Mouse (Mus musculus) limb, embryonic 15.5 days (tissue): ENCODE results near the gene Flot1. TPM values are rescaled to one million over a fixed set of nuclear protein-coding genes. Genes with fewer than 3 reads are reported as not detected.

ENCODE experiments used
- ATAC-seq: fragments of 200-750 bp; cut with Nextera tagmentation; 2 replicates; pipeline ENCODE4 v1.8.0; 2017; ENCODE audit warnings: low read depth, moderate TSS enrichment; ENCODE audit not compliant: insufficient number of reproducible peaks, low FRiP score, low TSS enrichment
- H3K27ac ChIP-seq: fragments of 300-500 bp; sonication (generic); 2 replicates; pipeline ENCODE4 v1.5.1; 2015; ENCODE audit warnings: moderate library complexity, mild to moderate bottlenecking, inconsistent platforms
- H3K27me3 ChIP-seq: fragments of 300-500 bp; sonication (generic); 2 replicates; pipeline ENCODE4 v1.6.1; 2015; ENCODE audit warnings: inconsistent platforms
- H3K36me3 ChIP-seq: fragments of 300-500 bp; sonication (generic); 2 replicates; pipeline ENCODE4 v1.6.1; 2015; ENCODE audit warnings: inconsistent platforms
- H3K4me1 ChIP-seq: fragments of 300-500 bp; sonication (generic); 2 replicates; pipeline ENCODE4 v1.6.1; 2015; ENCODE audit warnings: inconsistent platforms
- H3K4me2 ChIP-seq: fragments of 300-500 bp; sonication (generic); 2 replicates; pipeline ENCODE4 v1.6.1; 2015; ENCODE audit warnings: mild to moderate bottlenecking, inconsistent platforms
- H3K4me3 ChIP-seq: fragments of 300-500 bp; sonication (generic); 2 replicates; pipeline ENCODE4 v1.5.1; 2015; ENCODE audit warnings: mild to moderate bottlenecking, inconsistent platforms
- H3K9ac ChIP-seq: fragments of 300-500 bp; sonication (generic); 2 replicates; pipeline ENCODE4 v1.6.1; 2015; ENCODE audit warnings: inconsistent platforms
- H3K9me3 ChIP-seq: fragments of 300-500 bp; sonication (generic); 2 replicates; pipeline ENCODE4 v1.6.1; 2016; ENCODE audit warnings: inconsistent platforms
- WGBS: fragments of 180-500 bp; shearing (Covaris S2); methylation state at CpG from one replicate; pipeline ENCODE4 v1.1.7; 2015; 5-methylcytosine and 5-hydroxymethylcytosine counted together
- polyA plus RNA-seq: library from polyadenylated mRNA; unstranded; fragments of >200 nt; fragmentation: Nextera tagmentation; extraction: Ambion mirVana; gene quantifications from 2 replicates; pipeline ENCODE4 v1.2.1, GENCODE M21; 2015

The Flot1 gene
- polyA plus RNA-seq, 1 experiment from 2014 or later = 60.2 TPM

DNA sequence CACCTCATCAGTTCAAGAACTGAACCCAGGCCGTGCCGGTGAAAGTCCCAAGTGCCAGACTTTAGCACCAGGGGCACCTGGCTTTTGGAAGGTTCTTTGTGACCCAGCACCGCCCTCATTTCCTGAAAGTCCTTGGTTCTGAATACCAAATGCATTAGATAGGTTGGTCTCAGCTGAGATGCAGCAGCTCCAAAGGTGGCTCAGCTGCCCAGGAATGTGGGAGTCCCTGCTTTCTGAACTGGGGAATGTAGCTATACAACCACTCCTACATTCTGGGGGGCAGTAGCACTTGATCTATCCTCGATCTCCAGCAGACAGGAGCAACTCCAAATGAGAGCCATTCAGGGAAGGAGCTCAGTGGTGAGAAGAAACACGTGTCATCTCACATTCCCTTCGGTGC, 10.3 kb upstream of the Flot1 start:
- H3K4me1 ChIP-seq = peaks cover 60% of the 10 kb centered on the region
- no peak overlapping the region for H3K4me3 ChIP-seq
- peak overlapping the region; percentile 88 for H3K27ac ChIP-seq
- WGBS = 46% methylated on average over 6 of the region's 6 CpGs
- no peak for ATAC-seq
- no peak overlapping the region for H3K9ac ChIP-seq
- H3K9me3 ChIP-seq = no peaks in the 10 kb centered on the region
- H3K36me3 ChIP-seq = no peaks in the 10 kb centered on the region
- no peaks in the 10 kb centered on the region for H3K27me3 ChIP-seq
- 0 out of 2 replicates have a peak overlapping the region, but pooled peaks have one; percentile 0 for H3K4me2 ChIP-seq

- no peaks in the 10 kb centered on the region for H3K36me3 ChIP-seq
- H3K9ac ChIP-seq = no peak overlapping the region
- no peaks in the 10 kb centered on the region for H3K27me3 ChIP-seq
- peak; percentile 85 for ATAC-seq
- WGBS = 9% methylated on average over 7 of the region's 7 CpGs
- H3K4me1 ChIP-seq = peaks cover 60% of the 10 kb centered on the region
- no peak overlapping the region for H3K4me3 ChIP-seq
- H3K4me2 ChIP-seq = 0 out of 2 replicates have a peak overlapping the region, but pooled peaks have one; percentile 0
- H3K27ac ChIP-seq = peak overlapping the region; percentile 88
- no peaks in the 10 kb centered on the region for H3K9me3 ChIP-seq
Measured at GRCm38 (mm10) chr17:35813245-35813647, 9.8 kb upstream of the Flot1 start.

DNA sequence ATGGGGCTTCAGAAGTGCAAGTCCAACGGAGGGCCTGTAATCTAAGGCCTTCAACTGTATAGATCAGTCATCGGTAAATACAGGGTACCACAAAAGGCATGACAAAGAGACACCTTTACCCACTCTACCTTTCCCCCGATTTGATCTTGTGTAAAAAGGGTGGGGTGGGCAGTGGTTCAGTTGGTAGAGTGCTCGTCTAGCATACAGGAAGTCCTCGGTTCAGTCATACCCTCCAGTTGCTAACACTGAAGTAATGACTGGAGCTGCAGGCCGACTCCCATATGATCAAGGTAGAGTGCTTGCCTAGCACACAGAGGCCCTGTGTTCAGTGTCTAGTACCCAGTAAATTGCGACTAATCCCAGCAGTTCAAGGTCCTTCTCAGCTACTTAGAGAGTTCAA, 9.4 kb upstream of the Flot1 start:
- H3K9me3 ChIP-seq = no peaks in the 10 kb centered on the region
- H3K27ac ChIP-seq = peak overlapping the region; percentile 88
- no peaks in the 10 kb centered on the region for H3K36me3 ChIP-seq
- H3K9ac ChIP-seq = no peak overlapping the region
- peaks cover 58% of the 10 kb centered on the region for H3K4me1 ChIP-seq
- no peak overlapping the region for H3K4me3 ChIP-seq
- 0 out of 2 replicates have a peak overlapping the region, but pooled peaks have one; percentile 0 for H3K4me2 ChIP-seq
- WGBS = 50% methylated on average over 7 of the region's 7 CpGs
- ATAC-seq = no peak
- no peaks in the 10 kb centered on the region for H3K27me3 ChIP-seq

DNA sequence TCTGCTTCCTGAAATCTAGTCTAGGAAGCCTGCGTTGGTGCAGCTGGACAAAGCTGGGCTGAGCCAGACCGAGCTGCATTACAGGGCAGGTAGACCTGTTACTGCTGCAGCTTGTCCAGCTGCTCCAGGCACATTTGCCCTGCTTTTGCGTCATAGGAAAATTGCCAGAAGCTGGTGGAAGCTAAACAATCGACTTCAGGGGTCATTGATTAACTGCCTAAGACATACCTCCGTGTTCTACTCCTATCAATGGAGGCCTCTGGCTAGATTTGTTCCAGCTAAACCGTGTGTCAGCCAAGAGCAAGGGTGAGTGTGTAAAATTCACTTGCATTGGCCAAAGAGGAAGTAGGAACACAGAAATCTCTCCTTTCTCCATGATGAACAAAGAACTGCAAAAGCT, 8.4 kb upstream of the Flot1 start:
- Histone ChIP-seq H3K36me3 (no peaks in the 10 kb centered on the region), H3K9ac (no peak overlapping the region), H3K4me2 (no peak overlapping the region), H3K27me3 (no peaks in the 10 kb centered on the region), H3K4me1 (peaks cover 57% of the 10 kb centered on the region), H3K4me3 (no peak overlapping the region), H3K27ac (peak overlapping the region; percentile 69), H3K9me3 (no peaks in the 10 kb centered on the region)
- 48% methylated on average over 6 of the region's 6 CpGs for WGBS
- ATAC-seq = no peak

DNA sequence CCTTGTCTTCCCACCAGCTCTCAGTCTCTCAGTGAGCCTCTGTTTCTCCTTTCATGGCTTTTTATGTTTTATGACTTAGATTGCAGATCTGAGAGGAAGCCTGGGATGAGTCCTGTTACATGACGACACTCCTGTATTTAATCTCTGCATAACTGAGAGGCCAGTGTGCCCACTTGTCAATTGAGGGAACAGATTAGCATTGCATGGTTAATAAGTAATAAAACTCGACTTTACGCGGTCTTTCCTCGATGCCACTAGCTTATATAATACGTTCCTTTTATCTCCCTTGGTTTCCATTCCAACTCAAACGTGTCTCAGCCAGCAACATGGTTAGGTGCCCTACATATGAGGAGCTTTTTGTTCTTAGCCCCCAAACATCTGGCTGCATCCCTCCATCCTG, 7.2 kb upstream of the Flot1 start:
- peaks cover 58% of the 10 kb centered on the region for H3K4me1 ChIP-seq
- no peak overlapping the region for H3K4me3 ChIP-seq
- H3K9me3 ChIP-seq = no peaks in the 10 kb centered on the region
- no peak overlapping the region for H3K9ac ChIP-seq
- H3K4me2 ChIP-seq = no peak overlapping the region
- 40% methylated on average over 7 of the region's 7 CpGs for WGBS
- ATAC-seq = no peak
- H3K27me3 ChIP-seq = no peaks in the 10 kb centered on the region
- H3K36me3 ChIP-seq = no peaks in the 10 kb centered on the region
- H3K27ac ChIP-seq = 0 out of 2 replicates have a peak overlapping the region, but pooled peaks have one; percentile 40

- Histone ChIP-seq H3K36me3 (no peaks in the 10 kb centered on the region), H3K27ac (no peak overlapping the region), H3K4me2 (no peak overlapping the region), H3K27me3 (no peaks in the 10 kb centered on the region), H3K9me3 (no peaks in the 10 kb centered on the region), H3K4me3 (no peak overlapping the region), H3K4me1 (peaks cover 59% of the 10 kb centered on the region), H3K9ac (no peak overlapping the region)
- 50% methylated on average over 9 of the region's 14 CpGs for WGBS
- no peak for ATAC-seq
Measured at GRCm38 (mm10) chr17:35816686-35817085, 6.3 kb upstream of the Flot1 start.

GRCm38 (mm10) chr17:35817226-35817625, 5.8 kb upstream of the Flot1 start:
- 31% methylated on average over 10 of the region's 10 CpGs for WGBS
- Histone ChIP-seq H3K36me3 (no peaks in the 10 kb centered on the region), H3K27me3 (no peaks in the 10 kb centered on the region), H3K27ac (no peak overlapping the region), H3K9ac (no peak overlapping the region), H3K4me3 (no peak overlapping the region), H3K4me2 (no peak overlapping the region), H3K9me3 (no peaks in the 10 kb centered on the region), H3K4me1 (peaks cover 63% of the 10 kb centered on the region)
- no peak for ATAC-seq

GRCm38 (mm10) chr17:35820111-35820510, 2.9 kb upstream of the Flot1 start:
- no peaks in the 10 kb centered on the region for H3K9me3 ChIP-seq
- H3K4me3 ChIP-seq = no peak overlapping the region
- no peak for ATAC-seq
- 0 out of 2 replicates have a peak, but pooled peaks cover 6% of the 10 kb centered on the region for H3K36me3 ChIP-seq
- H3K4me1 ChIP-seq = peaks cover 56% of the 10 kb centered on the region
- H3K27me3 ChIP-seq = no peaks in the 10 kb centered on the region
- H3K9ac ChIP-seq = no peak overlapping the region
- WGBS = 79% methylated on average over 5 of the region's 5 CpGs
- no peak overlapping the region for H3K4me2 ChIP-seq
- no peak overlapping the region for H3K27ac ChIP-seq

- Histone ChIP-seq H3K9me3 (no peaks in the 10 kb centered on the region), H3K4me1 (peaks cover 43% of the 10 kb centered on the region), H3K4me2 (peak within 1 kb of the TSS; percentile 94), H3K27me3 (no peaks in the 10 kb centered on the region), H3K4me3 (peak within 1 kb of the TSS; percentile 64), H3K9ac (peak within 1 kb of the TSS; percentile 65), H3K27ac (peak within 1 kb of the TSS; percentile 85), H3K36me3 (peaks cover 21% of the 10 kb centered on the region)
- under 1% methylated on average over 62 of the region's 62 CpGs for WGBS
- ATAC-seq = peak; percentile 66
Measured at GRCm38 (mm10) chr17:35821439-35822430, 1.3 kb upstream of the Flot1 start, which contains the start of gene Ier3. Ier3 (plus strand) TSS chr17:35821684.

- no peaks in the 10 kb centered on the region for H3K9me3 ChIP-seq
- 1% methylated on average over 11 of the region's 11 CpGs for WGBS
- peak overlapping the region; percentile 85 for H3K27ac ChIP-seq
- peak overlapping the region; percentile 64 for H3K4me3 ChIP-seq
- H3K4me1 ChIP-seq = peaks cover 36% of the 10 kb centered on the region
- no peak for ATAC-seq
- peak overlapping the region; percentile 94 for H3K4me2 ChIP-seq
- H3K9ac ChIP-seq = peak overlapping the region; percentile 65
- H3K27me3 ChIP-seq = no peaks in the 10 kb centered on the region
- peaks cover 29% of the 10 kb centered on the region for H3K36me3 ChIP-seq
Measured at GRCm38 (mm10) chr17:35822564-35822963, 466 bp upstream of the Flot1 start.

GRCm38 (mm10) chr17:35824402-35824801, 1.4 kb downstream of the Flot1 start:
- peaks cover 37% of the 10 kb centered on the region for H3K4me1 ChIP-seq
- H3K36me3 ChIP-seq = peaks cover 43% of the 10 kb centered on the region
- H3K9me3 ChIP-seq = no peaks in the 10 kb centered on the region
- H3K27me3 ChIP-seq = no peaks in the 10 kb centered on the region
- ATAC-seq = no peak
- 0 out of 2 replicates have a peak overlapping the region, but pooled peaks have one; percentile 50 for H3K9ac ChIP-seq
- H3K4me3 ChIP-seq = peak overlapping the region; percentile 64
- H3K27ac ChIP-seq = no peak overlapping the region
- 43% methylated on average over 7 of the region's 7 CpGs for WGBS
- H3K4me2 ChIP-seq = peak overlapping the region; percentile 94; the same call in 1 of the 2 replicates
